Mouse (Mus musculus): Measurements from ENCODE around the gene Gm17428.

DNA sequence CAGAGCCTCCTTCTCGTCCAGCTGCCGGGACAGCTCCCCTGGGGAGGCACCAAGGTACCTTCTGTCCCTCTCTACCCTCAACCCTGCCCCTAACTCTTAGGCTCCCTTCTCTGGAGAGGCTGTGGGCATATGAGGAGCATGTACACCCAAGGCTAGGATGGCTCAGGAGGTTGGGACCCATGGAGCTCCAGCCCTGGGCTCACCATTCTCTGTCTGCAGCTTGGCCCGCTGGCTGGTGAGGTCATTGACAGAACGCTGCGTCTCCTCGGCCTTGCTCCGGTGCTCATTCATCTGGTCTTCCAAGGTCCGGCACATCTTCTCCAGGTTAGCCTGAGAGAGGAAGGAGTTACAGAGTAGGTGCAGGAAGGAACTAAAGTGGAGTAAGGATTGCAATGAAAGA is 1.9 kb downstream of the Gm17428 start:
- TF ChIP-seq POLR2A (IDR thresholded peaks at IDR 0.05; ENCODE audit: borderline replicate concordance, extremely low read depth, low read depth, low read length) (no peak), CTCF (IDR thresholded peaks at IDR 0.05; ENCODE audit: insufficient read depth, low read length) (no peak)
